Mouse (Mus musculus) embryonic facial prominence, embryonic 14.5 days (tissue): ENCODE data around the gene P2ry2. TPM values are rescaled to one million over a fixed set of nuclear protein-coding genes. Genes with fewer than 3 reads are reported as not detected.
A peak's percentile ranks its signal among the peaks of the same experiment; 100 is the strongest.

Experiments used
- ATAC-seq: fragments of 200-750 bp; cut with Nextera tagmentation; 2 replicates; pipeline ENCODE4 v1.8.0; 2017; ENCODE audit warnings: low read depth, moderate number of reproducible peaks, moderate TSS enrichment
- DNase-seq: peaks from one replicate; pipeline ENCODE4 v3.0.0-alpha.2; 2015; ENCODE audit warnings: low spot score
- H3K27ac ChIP-seq: fragments of 300-500 bp; sonication (generic); replicated peaks from 2 replicates; pipeline ENCODE4 v1.5.1; 2014; ENCODE audit warnings: low read depth, mild to moderate bottlenecking, low read length, moderate library complexity
- H3K27me3 ChIP-seq: fragments of 300-500 bp; sonication (generic); replicated peaks from 2 replicates; pipeline ENCODE4 v1.6.1; 2014; ENCODE audit warnings: low read length; ENCODE audit not compliant: control insufficient read depth, insufficient read depth
- H3K36me3 ChIP-seq: fragments of 300-500 bp; sonication (generic); 2 replicates; pipeline ENCODE4 v1.6.1; 2014; ENCODE audit warnings: low read length, mixed read lengths; ENCODE audit not compliant: control insufficient read depth, insufficient read depth
- H3K4me1 ChIP-seq: fragments of 300-500 bp; sonication (generic); 2 replicates; pipeline ENCODE4 v1.6.1; 2014; ENCODE audit warnings: antibody characterized with exemption, low read length; ENCODE audit not compliant: control insufficient read depth, insufficient read depth
- H3K4me2 ChIP-seq: fragments of 300-500 bp; sonication (generic); 2 replicates; pipeline ENCODE4 v1.6.1; 2014; ENCODE audit warnings: low read depth, mild to moderate bottlenecking, low read length, moderate library complexity, mixed read lengths
- H3K4me3 ChIP-seq: fragments of 300-500 bp; sonication (generic); 2 replicates; pipeline ENCODE4 v1.5.1; 2014; ENCODE audit warnings: low read depth, mild to moderate bottlenecking, low read length
- H3K9ac ChIP-seq: fragments of 300-500 bp; sonication (generic); 2 replicates; pipeline ENCODE4 v1.6.1; 2014; ENCODE audit warnings: low read depth, mild to moderate bottlenecking, low read length, moderate library complexity, mixed read lengths
- H3K9me3 ChIP-seq: fragments of 300-500 bp; sonication (generic); 2 replicates; pipeline ENCODE4 v1.6.1; 2016; ENCODE audit warnings: low read length; ENCODE audit not compliant: control insufficient read depth
- WGBS: fragments of 180-500 bp; shearing (Covaris S2); extraction: QIAGEN DNeasy Blood & Tissue Kit; methylation state at CpG from one replicate; pipeline ENCODE4 v1.1.7; 2014; 5-methylcytosine and 5-hydroxymethylcytosine counted together
- polyA plus RNA-seq: library from polyadenylated mRNA; unstranded; fragments of >200 nt; fragmentation: Nextera tagmentation; extraction: Ambion mirVana; gene quantifications from 2 replicates; pipeline ENCODE4 v1.2.1, GENCODE M21; 2014

Gene P2ry2
- polyA plus RNA-seq, result 2.0 and 2.3 TPM in 2 replicates

GRCm38 (mm10) chr7:101012541-101012940, at the start of gene P2ry2:
TSS of gene P2ry2 (minus strand) at chr7:101012866.
- no peak for DNase-seq
- no peaks in the 10 kb centered on the region for H3K9me3 ChIP-seq
- 59% methylated on average over 4 of the region's 4 CpGs for WGBS
- peaks cover 37% of the 10 kb centered on the region for H3K27me3 ChIP-seq
- ATAC-seq, result no peak
- peak within 1 kb of the TSS; percentile 99 for H3K4me2 ChIP-seq
- H3K27ac ChIP-seq, result no peak within 1 kb of the TSS
- H3K9ac ChIP-seq, result peak within 1 kb of the TSS; percentile 66
- peaks cover 21% of the 10 kb centered on the region for H3K4me1 ChIP-seq
- no peaks in the 10 kb centered on the region for H3K36me3 ChIP-seq
- H3K4me3 ChIP-seq, result peak within 1 kb of the TSS; percentile 56

- Histone ChIP-seq H3K9ac (no peak overlapping the region), H3K4me1 (no peaks in the 10 kb centered on the region), H3K36me3 (no peaks in the 10 kb centered on the region), H3K4me3 (no peak overlapping the region), H3K27me3 (no peaks in the 10 kb centered on the region), H3K4me2 (no peak overlapping the region), H3K27ac (no peak overlapping the region; the same call in 1 of the 2 replicates), H3K9me3 (no peaks in the 10 kb centered on the region)
- peak; percentile 37 for DNase-seq
- peak; percentile 51; the same call in 1 of the 2 replicates for ATAC-seq
- 54% methylated on average over 6 of the region's 6 CpGs for WGBS
Observed at GRCm38 (mm10) chr7:101062246-101062645, 49.6 kb upstream of the P2ry2 start.

GRCm38 (mm10) chr7:101061381-101061780, 48.7 kb upstream of the P2ry2 start:
- Histone ChIP-seq H3K9me3 (no peaks in the 10 kb centered on the region), H3K27ac (no peak overlapping the region), H3K27me3 (no peaks in the 10 kb centered on the region), H3K4me1 (no peaks in the 10 kb centered on the region), H3K36me3 (no peaks in the 10 kb centered on the region), H3K4me2 (peak overlapping the region; percentile 34), H3K9ac (no peak overlapping the region), H3K4me3 (no peak overlapping the region)
- peak; percentile 78 for ATAC-seq
- peak; percentile 87 for DNase-seq
- 9% methylated on average over 17 of the region's 17 CpGs for WGBS

GRCm38 (mm10) chr7:101060476-101060875, 47.8 kb upstream of the P2ry2 start:
- no peaks in the 10 kb centered on the region for H3K4me1 ChIP-seq
- WGBS, result 58% methylated on average over 5 of the region's 5 CpGs
- no peaks in the 10 kb centered on the region for H3K9me3 ChIP-seq
- no peak overlapping the region for H3K4me2 ChIP-seq
- no peak overlapping the region for H3K9ac ChIP-seq
- no peaks in the 10 kb centered on the region for H3K27me3 ChIP-seq
- H3K27ac ChIP-seq, result no peak overlapping the region
- ATAC-seq (no peak), DNase-seq (no peak)
- H3K4me3 ChIP-seq, result no peak overlapping the region
- H3K36me3 ChIP-seq, result no peaks in the 10 kb centered on the region

DNA sequence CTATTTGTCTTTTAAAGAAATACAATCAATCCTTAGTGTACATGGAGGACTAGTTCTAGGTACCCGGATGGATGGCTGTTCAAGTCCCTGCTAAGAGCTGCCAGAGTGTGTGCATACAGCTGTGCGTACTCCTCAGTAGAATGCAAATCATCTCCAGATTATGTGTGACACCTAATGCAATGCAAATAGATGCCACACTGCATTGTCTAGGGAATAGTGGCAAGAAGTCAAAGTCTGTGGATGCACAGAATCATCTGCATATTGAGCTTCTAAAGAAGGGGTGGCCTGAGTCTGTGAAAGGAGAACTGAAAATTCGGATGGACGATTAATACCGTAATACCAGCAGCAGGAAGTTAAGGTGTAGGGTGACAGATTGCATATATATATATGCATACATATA, 46.5 kb upstream of the P2ry2 start:
- H3K4me2 ChIP-seq, result no peak overlapping the region
- no peaks in the 10 kb centered on the region for H3K27me3 ChIP-seq
- no peak overlapping the region for H3K27ac ChIP-seq
- H3K4me3 ChIP-seq, result no peak overlapping the region
- no peak overlapping the region for H3K9ac ChIP-seq
- no peaks in the 10 kb centered on the region for H3K36me3 ChIP-seq
- H3K9me3 ChIP-seq, result no peaks in the 10 kb centered on the region
- 80% methylated on average over 5 of the region's 5 CpGs for WGBS
- DNase-seq (no peak), ATAC-seq (no peak)
- H3K4me1 ChIP-seq, result no peaks in the 10 kb centered on the region

- H3K4me3 ChIP-seq, result no peak overlapping the region
- no peaks in the 10 kb centered on the region for H3K4me1 ChIP-seq
- H3K9ac ChIP-seq, result no peak overlapping the region
- H3K4me2 ChIP-seq, result no peak overlapping the region
- no peaks in the 10 kb centered on the region for H3K36me3 ChIP-seq
- ATAC-seq (no peak), DNase-seq (peak; percentile 26)
- no peak overlapping the region for H3K27ac ChIP-seq
- no peaks in the 10 kb centered on the region for H3K9me3 ChIP-seq
- 38% methylated on average over 4 of the region's 4 CpGs for WGBS
- H3K27me3 ChIP-seq, result no peaks in the 10 kb centered on the region
Observed at GRCm38 (mm10) chr7:101057309-101057708, 44.6 kb upstream of the P2ry2 start.

DNA sequence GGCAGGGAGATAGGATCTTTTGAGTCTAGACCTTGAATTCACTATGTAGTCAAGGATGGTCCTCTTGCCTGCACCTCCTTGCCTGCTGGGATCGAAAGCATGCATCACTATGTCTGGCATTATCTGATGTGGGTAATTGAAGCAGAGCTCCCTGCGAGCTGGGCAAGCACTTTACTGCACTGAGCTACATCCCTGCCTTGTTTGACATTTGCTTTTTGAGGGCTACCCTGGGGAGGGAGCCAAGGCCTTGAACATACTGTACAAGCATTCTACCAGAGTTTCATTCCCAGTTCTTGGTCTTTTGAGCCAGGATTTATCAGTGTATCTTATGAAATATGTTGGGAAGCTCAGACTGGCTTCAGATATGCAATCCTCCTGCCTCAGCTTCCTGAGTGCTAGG, 40.5 kb upstream of the P2ry2 start:
- Histone ChIP-seq H3K4me3 (no peak overlapping the region), H3K27ac (no peak overlapping the region), H3K27me3 (no peaks in the 10 kb centered on the region), H3K4me1 (no peaks in the 10 kb centered on the region), H3K36me3 (no peaks in the 10 kb centered on the region), H3K9me3 (no peaks in the 10 kb centered on the region), H3K9ac (no peak overlapping the region), H3K4me2 (no peak overlapping the region)
- ATAC-seq (no peak), DNase-seq (no peak)
- WGBS, result 34% methylated on average over 2 of the region's 2 CpGs

DNA sequence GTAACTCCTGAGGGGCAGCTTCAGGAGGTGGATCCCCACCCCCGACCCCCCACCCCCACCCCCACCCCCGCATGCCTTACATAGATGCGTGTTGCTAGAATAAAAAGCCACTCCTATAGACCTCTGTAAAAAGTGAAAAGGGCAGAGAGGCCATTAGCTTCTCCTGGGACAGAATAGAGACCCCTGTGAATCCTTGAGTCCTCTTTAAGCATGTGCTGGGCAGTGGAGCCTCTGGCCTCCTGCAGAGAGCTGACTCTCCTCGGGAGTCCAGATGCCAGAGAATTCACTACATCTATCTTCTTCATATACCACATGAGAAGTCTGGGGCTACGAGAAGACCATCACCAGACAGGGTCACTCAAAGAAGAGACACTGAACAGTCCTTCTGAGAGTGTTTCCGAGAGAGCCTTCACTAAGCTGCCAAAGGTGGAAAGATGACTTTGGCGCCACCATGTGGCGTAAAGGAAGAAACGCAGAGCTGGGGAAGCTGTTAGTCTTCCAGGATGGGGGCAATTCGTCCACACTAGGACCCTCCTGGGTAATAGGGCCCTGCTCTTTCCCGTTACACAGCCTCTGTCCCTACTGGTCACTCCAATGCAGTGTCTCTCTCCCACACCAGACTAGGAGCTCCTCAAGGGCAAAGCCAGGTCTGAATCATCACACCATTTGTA, 39.0 kb upstream of the P2ry2 start:
- Histone ChIP-seq H3K9ac (no peak overlapping the region), H3K27ac (no peak overlapping the region), H3K27me3 (no peaks in the 10 kb centered on the region)

More for the DNA sequence above, 39.0 kb upstream of the P2ry2 start:
- ATAC-seq (peak; percentile 54), DNase-seq (peak; percentile 79)
- H3K4me2 ChIP-seq, result no peak overlapping the region
- no peak overlapping the region for H3K4me3 ChIP-seq
- 15% methylated on average over 11 of the region's 11 CpGs for WGBS
- no peaks in the 10 kb centered on the region for H3K9me3 ChIP-seq
- no peaks in the 10 kb centered on the region for H3K4me1 ChIP-seq
- no peaks in the 10 kb centered on the region for H3K36me3 ChIP-seq
